In the genomic region with DNA sequence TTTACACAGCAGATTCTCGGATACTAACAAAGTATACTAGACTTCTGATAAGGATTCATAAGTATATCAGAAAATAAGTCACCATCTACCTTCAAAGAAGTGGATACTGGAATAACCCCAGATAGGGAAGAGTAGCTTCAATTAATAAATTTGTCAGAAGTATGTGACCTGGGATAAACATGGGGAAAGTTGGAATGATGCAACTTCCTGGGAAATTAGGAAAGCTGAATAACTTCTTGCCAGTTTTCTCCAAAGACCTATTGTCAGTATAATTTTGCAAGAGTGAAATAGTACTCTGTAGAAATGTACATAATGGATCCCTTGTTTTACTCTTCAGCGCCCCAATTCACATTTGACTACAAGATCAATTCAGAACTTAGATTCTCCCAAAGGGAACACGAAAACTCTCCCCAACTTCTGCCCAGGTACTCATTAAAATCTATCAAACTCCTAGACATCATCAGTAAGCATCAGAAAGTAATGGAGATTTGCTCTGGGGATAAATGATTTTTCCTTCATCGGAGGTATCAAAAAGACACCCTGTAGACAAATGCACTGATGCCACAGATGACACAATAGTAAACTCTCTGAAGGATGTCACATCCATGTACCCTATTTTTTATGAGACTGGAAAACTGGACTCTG, we compare ENCODE assay signal across 40 mouse cellular contexts. TPM values are rescaled to one million over a fixed set of nuclear protein-coding genes. Genes with fewer than 3 reads are reported as not detected.
"Had no signal": no experiment of that assay in that cellular context is flagged by ENCODE, and none has a peak within 500 bp of the region (broad histone marks: within the 10 kb centered on the region; RNA-seq: fewer than 3 reads in every experiment).

A gene (plus strand): TSS at position 595 of the 645 bp plus-strand sequence.

- H3K36me3 ChIP-seq: heart, embryonic 12.5 days; heart, embryonic 13.5 days; heart, embryonic 15.5 days; hindbrain, embryonic 10.5 days; hindbrain, embryonic 12.5 days; hindbrain, embryonic 13.5 days; hindbrain, embryonic 15.5 days; intestine, embryonic 15.5 days; kidney, embryonic 15.5 days had no signal

- H3K27me3 ChIP-seq: heart, embryonic 12.5 days; heart, embryonic 13.5 days; heart, embryonic 15.5 days; hindbrain, embryonic 12.5 days; hindbrain, embryonic 13.5 days; hindbrain, embryonic 15.5 days; intestine, embryonic 15.5 days; kidney, embryonic 15.5 days had no signal

- H3K27ac ChIP-seq: heart, embryonic 13.5 days; heart, embryonic 15.5 days; hindbrain, embryonic 10.5 days; hindbrain, embryonic 12.5 days; hindbrain, embryonic 13.5 days; hindbrain, embryonic 14.5 days; hindbrain, embryonic 15.5 days; hindbrain, postnatal 0 days; intestine, embryonic 15.5 days; kidney, embryonic 15.5 days; kidney, postnatal 0 days; layer of hippocampus, adult 2 months; left cerebral cortex, adult 2 months had no signal

- H3K9me3 ChIP-seq: heart, embryonic 12.5 days; heart, embryonic 13.5 days; heart, embryonic 15.5 days; hindbrain, embryonic 10.5 days; hindbrain, embryonic 12.5 days; hindbrain, embryonic 15.5 days; intestine, embryonic 15.5 days; kidney, embryonic 15.5 days had no signal

- H3K4me3 ChIP-seq: heart, embryonic 12.5 days; heart, embryonic 13.5 days; heart, embryonic 15.5 days; hindbrain, embryonic 10.5 days; hindbrain, embryonic 12.5 days; hindbrain, embryonic 13.5 days; hindbrain, embryonic 15.5 days; intestine, embryonic 15.5 days; kidney, embryonic 15.5 days; layer of hippocampus, adult 2 months; left cerebral cortex, adult 2 months had no signal

- H3K4me2 ChIP-seq: heart, embryonic 11.5 days; heart, embryonic 12.5 days; heart, embryonic 13.5 days; heart, embryonic 15.5 days; hindbrain, embryonic 12.5 days; hindbrain, embryonic 13.5 days; hindbrain, embryonic 14.5 days; hindbrain, embryonic 15.5 days; intestine, embryonic 15.5 days; kidney, embryonic 15.5 days had no signal

- DNase-seq: heart, postnatal 10 days; heart, postnatal 14 days; heart, postnatal 36 days; heart, postnatal 4 days; kidney, adult 11 months; kidney, adult 18-20 months; kidney, adult 8-10 months; kidney, adult 9 months; kidney, postnatal 10 days; kidney, postnatal 14 days; kidney, postnatal 25 days; kidney, postnatal 36 days; kidney, postnatal 4 days; layer of hippocampus, adult 9-11 months; layer of hippocampus, postnatal 36 days had no signal

- H3K4me1 ChIP-seq: heart, embryonic 12.5 days; heart, embryonic 13.5 days; heart, embryonic 15.5 days; hindbrain, embryonic 10.5 days; hindbrain, embryonic 12.5 days; hindbrain, embryonic 13.5 days; hindbrain, embryonic 15.5 days; intestine, embryonic 15.5 days; kidney, embryonic 15.5 days had no signal

RNA-seq across cellular contexts. Expression of the gene that starts here (rescaled TPM):
- polyA plus RNA-seq: heart, embryonic 11.5 days; heart, embryonic 12.5 days; heart, embryonic 13.5 days; heart, embryonic 14.5 days; heart, embryonic 15.5 days; heart, postnatal 0 days; hindbrain, embryonic 10.5 days; hindbrain, embryonic 11.5 days; hindbrain, embryonic 12.5 days; hindbrain, embryonic 13.5 days; hindbrain, embryonic 14.5 days; hindbrain, embryonic 15.5 days; hindbrain, embryonic 16.5 days; hindbrain, postnatal 0 days; intestine, embryonic 14.5 days; intestine, embryonic 15.5 days; intestine, embryonic 16.5 days; intestine, postnatal 0 days; kidney, embryonic 14.5 days; kidney, embryonic 15.5 days; kidney, embryonic 16.5 days; kidney, postnatal 0 days; large intestine, adult 2 months had no signal
